Mouse (Mus musculus) right cerebral cortex, postnatal 36 days (tissue): Measurements from ENCODE around the gene Grip1.

Experiments used
- DNase-seq, 2 experiments: peaks; one replicate each; pipeline ENCODE4 v3.0.0; 2022; ENCODE audit warnings: low spot score in 2 of 2, mixed read lengths in 1 of 2

Grip1 gene

GRCm38 (mm10) chr10:119663586-119663985 lies 210.0 kb downstream of the Grip1 start:
- DNase-seq = no peak

- DNase-seq = no peak
These were observed 212.8 kb downstream of the Grip1 start for GRCm38 (mm10) chr10:119666386-119666785.

GRCm38 (mm10) chr10:119670456-119670855 lies 216.8 kb downstream of the Grip1 start:
- DNase-seq = no peak

GRCm38 (mm10) chr10:119684377-119684826 lies 230.8 kb downstream of the Grip1 start:
- DNase-seq = no peak

GRCm38 (mm10) chr10:119691358-119692083 lies 237.9 kb downstream of the Grip1 start:
- peak in 1 of 2 experiments; percentile 41 for DNase-seq

GRCm38 (mm10) chr10:119692284-119692890 lies 238.8 kb downstream of the Grip1 start:
- no peak for DNase-seq

- DNase-seq = no peak
These were observed 239.8 kb downstream of the Grip1 start for GRCm38 (mm10) chr10:119693400-119693799.

- no peak for DNase-seq
These were observed 243.7 kb downstream of the Grip1 start for GRCm38 (mm10) chr10:119697257-119697798.

GRCm38 (mm10) chr10:119705348-119705747 lies 251.7 kb downstream of the Grip1 start:
- DNase-seq = no peak

GRCm38 (mm10) chr10:119706281-119706680 lies 252.7 kb downstream of the Grip1 start:
- no peak for DNase-seq

GRCm38 (mm10) chr10:119706983-119707382 lies 253.4 kb downstream of the Grip1 start:
- DNase-seq = peak in 1 of 2 experiments; percentile 32

- DNase-seq = no peak
These were observed 268.3 kb downstream of the Grip1 start for GRCm38 (mm10) chr10:119721887-119722286.

- no peak for DNase-seq
These were observed 268.8 kb downstream of the Grip1 start for GRCm38 (mm10) chr10:119722471-119722870.

- no peak for DNase-seq
These were observed 270.0 kb downstream of the Grip1 start for GRCm38 (mm10) chr10:119723671-119724070.

GRCm38 (mm10) chr10:119725363-119725762 lies 271.7 kb downstream of the Grip1 start:
- no peak for DNase-seq

- no peak for DNase-seq
These were observed 272.3 kb downstream of the Grip1 start for GRCm38 (mm10) chr10:119725966-119726365.

GRCm38 (mm10) chr10:119726921-119727320 lies 273.3 kb downstream of the Grip1 start:
- no peak for DNase-seq

- no peak for DNase-seq
These were observed 276.6 kb downstream of the Grip1 start for GRCm38 (mm10) chr10:119730206-119730605.

GRCm38 (mm10) chr10:119735011-119735992 lies 281.7 kb downstream of the Grip1 start:
- DNase-seq = no peak

- no peak for DNase-seq
These were observed 285.8 kb downstream of the Grip1 start for GRCm38 (mm10) chr10:119739466-119739865.

GRCm38 (mm10) chr10:119742722-119743121 lies 289.1 kb downstream of the Grip1 start:
- no peak for DNase-seq

GRCm38 (mm10) chr10:119752361-119752798 lies 298.8 kb downstream of the Grip1 start:
- no peak for DNase-seq
